In the genomic region with DNA sequence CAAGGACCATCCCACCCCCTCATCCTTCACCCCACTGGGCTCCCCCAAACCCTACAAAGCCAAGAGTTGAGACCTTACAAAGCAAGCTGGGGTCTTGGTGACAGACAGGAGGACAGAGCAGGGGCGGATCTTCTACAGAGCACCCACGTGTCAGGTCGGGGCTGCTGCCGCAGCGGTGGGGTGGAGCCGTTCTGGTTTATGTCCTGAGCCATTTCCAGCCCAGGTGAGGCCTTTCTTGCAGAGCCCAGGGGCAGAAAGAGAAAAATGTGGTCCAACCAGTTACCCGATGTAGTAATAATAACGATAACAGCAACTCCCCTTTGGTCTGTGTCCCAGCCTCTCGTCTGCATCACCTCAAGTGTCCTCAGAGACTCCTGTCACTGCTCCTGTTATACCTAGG, we compare ENCODE assay signal across 8 mouse cellular contexts.
DNase-seq lines count a peak whose midpoint lies in the region; ATAC-seq and TF ChIP-seq lines count a peak whose summit lies in the region.

No protein-coding gene starts in this region.

- no peaks in the 10 kb centered on the region for H3K9me3 ChIP-seq in E14TG2a.4 (ENCODE audit: low read length)
- H3K9me3 ChIP-seq in intestine, embryonic 16.5 days (ENCODE audit: control insufficient read depth, low read length), result no peaks in the 10 kb centered on the region
- no peaks in the 10 kb centered on the region for H3K9me3 ChIP-seq in lung, embryonic 15.5 days

- 17% methylated on average over 9 of the region's 9 CpGs for WGBS in intestine, embryonic 16.5 days
- 25% methylated on average over 9 of the region's 9 CpGs for WGBS in lung, embryonic 15.5 days

- DNase-seq in embryo, embryonic 9.5 days (ENCODE audit: extremely low spot score), result peak; percentile 29
- DNase-seq in yolk sac, embryonic 10.5 days (ENCODE audit: low spot score), result no peak
- no peak for DNase-seq in cerebellum, postnatal 4 days (ENCODE audit: low spot score in 2 of 2)
- no peak for DNase-seq in cerebellum, adult 18-20 months
- no peak for DNase-seq in frontal cortex, postnatal 36 days (ENCODE audit: low spot score in 2 of 2)

- H3K27ac ChIP-seq in intestine, embryonic 16.5 days (ENCODE audit: low read length), result no peak overlapping the region
- peak overlapping the region; percentile 71 for H3K27ac ChIP-seq in lung, embryonic 15.5 days

- H3K36me3 ChIP-seq in E14TG2a.4 (ENCODE audit: insufficient read depth, low read length), result no peaks in the 10 kb centered on the region
- no peaks in the 10 kb centered on the region for H3K36me3 ChIP-seq in intestine, embryonic 16.5 days (ENCODE audit: control insufficient read depth, insufficient read depth, low read length)
- H3K36me3 ChIP-seq in lung, embryonic 15.5 days, result no peaks in the 10 kb centered on the region

- H3K4me3 ChIP-seq in E14TG2a.4 (replicated peaks; ENCODE audit: low read length), result peak overlapping the region; percentile 61
- H3K4me3 ChIP-seq in intestine, embryonic 16.5 days (ENCODE audit: low read length), result peak overlapping the region; percentile 47
- peak overlapping the region; percentile 30 for H3K4me3 ChIP-seq in lung, embryonic 15.5 days

- peak overlapping the region; percentile 82 for H3K4me2 ChIP-seq in intestine, embryonic 16.5 days (ENCODE audit: low read depth, low read length)
- peak overlapping the region; percentile 55 for H3K4me2 ChIP-seq in lung, embryonic 15.5 days

- TF ChIP-seq CTCF in E14TG2a.4 (conservative IDR thresholded peaks at IDR 0.05; ENCODE audit: low read length), result no peak

- peak; percentile 93 for ATAC-seq in intestine, embryonic 16.5 days
- ATAC-seq in lung, embryonic 15.5 days (ENCODE audit: borderline replicate concordance, extremely low read depth, low FRiP score, low TSS enrichment), result peak; percentile 69

- H3K27me3 ChIP-seq in E14TG2a.4 (ENCODE audit: insufficient read depth, low read length), result peaks cover 39% of the 10 kb centered on the region
- peaks cover 8% of the 10 kb centered on the region; the same call in 1 of the 2 replicates for H3K27me3 ChIP-seq in intestine, embryonic 16.5 days (replicated peaks; ENCODE audit: control insufficient read depth, insufficient read depth, low read length)
- peaks cover 19% of the 10 kb centered on the region for H3K27me3 ChIP-seq in lung, embryonic 15.5 days

- H3K9ac ChIP-seq in intestine, embryonic 16.5 days (ENCODE audit: low read depth, low read length), result peak overlapping the region; percentile 48
- 0 out of 2 replicates have a peak overlapping the region, but pooled peaks have one; percentile 5 for H3K9ac ChIP-seq in lung, embryonic 15.5 days

- H3K4me1 ChIP-seq in E14TG2a.4 (replicated peaks; ENCODE audit: low read depth, low read length), result peaks cover 12% of the 10 kb centered on the region
- 0 out of 2 replicates have a peak, but pooled peaks cover 3% of the 10 kb centered on the region for H3K4me1 ChIP-seq in intestine, embryonic 16.5 days (ENCODE audit: control insufficient read depth, insufficient read depth, low read length)
- peaks cover 15% of the 10 kb centered on the region; the same call in 1 of the 2 replicates for H3K4me1 ChIP-seq in lung, embryonic 15.5 days
